Mouse (Mus musculus): ENCODE measurements around the gene Mrvi1.

Mrvi1 gene

DNA sequence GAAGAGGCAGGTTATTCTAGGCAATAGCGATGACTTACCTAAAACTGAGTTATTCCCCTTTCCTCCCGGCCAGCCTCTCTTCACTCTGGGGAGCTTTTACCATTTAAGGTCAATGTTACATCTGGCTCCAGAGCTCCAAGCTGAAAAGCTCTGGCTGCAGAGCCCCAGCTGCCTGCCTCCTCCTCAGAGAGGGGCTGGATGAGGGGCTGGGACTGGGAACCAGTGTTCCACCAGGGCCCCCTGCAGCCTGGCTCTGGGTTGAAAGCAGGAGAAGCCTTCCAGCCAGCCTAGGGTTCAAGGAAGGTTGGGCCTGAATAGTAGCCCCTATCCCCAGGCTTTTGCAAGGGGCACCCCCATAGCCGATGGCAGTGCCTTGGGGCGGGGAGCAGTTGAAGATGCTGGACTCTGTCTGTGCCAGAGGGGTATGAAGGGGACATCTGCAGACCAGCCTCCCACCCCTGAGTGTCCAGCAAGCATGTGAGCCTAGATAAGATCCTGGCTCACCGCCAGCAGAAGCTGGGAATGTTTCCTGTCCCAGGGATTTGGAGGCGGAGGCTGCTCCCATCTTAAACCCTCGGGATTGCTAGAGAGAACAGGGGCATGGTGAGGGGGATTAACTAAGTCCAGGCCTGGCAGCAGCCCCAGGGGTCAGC is at the start of gene Mrvi1:
Gene Mrvi1 (minus strand): TSS at position 409 of the 653 bp plus-strand sequence.
- DNase-seq = no peak

DNA sequence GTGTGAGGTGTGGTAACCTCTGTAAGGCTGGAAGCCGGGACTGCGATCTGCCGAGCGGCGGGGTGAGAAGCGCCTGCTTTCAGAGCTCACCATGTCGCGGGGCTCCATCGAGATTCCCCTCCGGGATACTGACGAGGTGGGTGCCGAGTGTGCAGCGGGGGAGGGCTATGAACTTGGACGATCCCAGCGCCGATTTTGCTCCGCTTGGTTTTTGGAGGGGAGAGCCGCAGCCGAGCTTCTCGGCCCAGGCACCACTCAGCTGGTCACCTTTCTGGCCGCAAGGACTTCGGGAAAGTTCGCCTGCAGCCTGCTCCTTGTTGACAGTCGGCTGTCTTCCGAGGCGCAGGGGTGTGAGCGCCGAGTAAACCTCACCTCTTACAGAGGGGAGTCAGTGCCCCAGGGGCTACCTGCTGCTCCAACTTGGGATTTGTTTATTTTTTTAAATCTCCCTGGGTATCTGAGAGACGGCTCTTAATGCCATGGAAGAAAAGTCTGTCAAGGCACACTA is 46.8 kb upstream of the Mrvi1 start:
- DNase-seq = no peak

- DNase-seq = peak; percentile 87 to 95
Measured at GRCm38 (mm10) chr7:111028281-111029045, 46.2 kb upstream of the Mrvi1 start, which contains the start of gene Ctr9. TSS of gene Ctr9 (plus strand) at chr7:111028951.

DNA sequence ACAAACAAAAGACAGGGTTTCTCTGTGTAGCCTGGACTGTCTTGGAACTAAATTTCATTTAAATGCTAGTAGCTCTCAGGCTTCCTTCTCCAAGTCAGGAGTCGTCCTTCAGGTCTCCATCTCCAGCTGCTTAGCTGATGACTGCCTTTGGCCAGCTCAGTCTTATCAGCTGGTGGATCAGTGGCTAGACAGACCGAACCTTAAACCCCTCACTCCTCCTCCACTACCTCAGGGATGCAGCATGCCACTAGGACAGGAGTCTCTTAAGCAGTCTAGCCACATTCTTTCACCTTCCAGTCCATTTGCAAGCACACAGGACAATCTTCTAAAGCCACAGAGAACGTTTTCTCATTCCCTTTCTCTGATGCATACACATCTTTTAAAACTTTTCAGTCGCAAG is 42.7 kb upstream of the Mrvi1 start:
- no peak for DNase-seq

- no peak for DNase-seq
Measured at GRCm38 (mm10) chr7:111024068-111024594, 41.9 kb upstream of the Mrvi1 start.

- no peak for DNase-seq
Measured at GRCm38 (mm10) chr7:111020814-111021213, 38.6 kb upstream of the Mrvi1 start.

GRCm38 (mm10) chr7:111016921-111017320 is 34.7 kb upstream of the Mrvi1 start:
- DNase-seq = no peak

- DNase-seq = no peak
Measured at GRCm38 (mm10) chr7:111015731-111016130, 33.5 kb upstream of the Mrvi1 start.

DNA sequence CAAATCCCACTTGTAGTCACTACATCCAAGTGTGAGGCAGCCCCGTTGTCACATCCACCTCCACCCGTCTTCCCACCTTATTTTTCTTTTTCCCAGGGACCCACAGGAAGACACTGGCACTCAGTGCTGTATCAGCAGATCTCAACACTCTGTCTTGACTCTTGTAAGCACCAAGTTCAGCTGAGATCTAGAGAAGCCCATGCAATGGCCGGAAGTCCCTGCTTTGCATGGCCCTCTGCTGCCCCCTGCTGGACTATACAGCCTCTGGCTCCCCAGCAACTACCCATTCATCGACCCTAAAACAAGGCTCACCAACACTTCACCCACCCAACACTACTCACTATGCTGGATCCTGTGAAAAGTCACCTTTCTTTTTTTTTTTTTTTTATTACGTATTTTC is 32.6 kb upstream of the Mrvi1 start:
- peak; percentile 75 to 86 for DNase-seq

DNA sequence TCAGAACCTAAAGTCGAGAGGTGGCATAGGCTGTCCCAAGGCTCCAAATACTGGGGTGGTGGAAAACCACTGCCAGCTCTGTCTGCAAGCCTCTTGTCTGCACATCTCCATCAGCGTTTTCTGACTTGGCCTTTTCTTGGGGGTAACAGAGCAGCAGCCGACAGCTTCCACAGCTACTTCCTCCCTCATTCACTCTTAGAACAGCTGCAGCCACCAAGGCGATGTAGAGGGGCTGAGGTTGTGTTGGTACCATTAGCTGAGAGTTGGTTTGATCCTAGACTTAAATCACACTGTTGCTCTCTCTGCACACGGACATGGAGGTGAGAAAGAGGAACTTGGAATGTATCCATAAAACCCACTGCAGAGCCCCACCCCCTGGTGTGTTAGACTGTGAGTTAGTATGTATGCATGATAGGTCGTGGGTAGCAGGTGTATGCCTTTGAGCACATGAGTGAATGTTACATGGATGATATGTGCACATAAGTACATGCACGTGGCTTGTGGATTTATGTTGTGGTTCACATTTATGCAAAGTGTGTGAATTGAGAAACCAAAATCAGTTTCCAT is 31.9 kb upstream of the Mrvi1 start:
- no peak for DNase-seq

DNA sequence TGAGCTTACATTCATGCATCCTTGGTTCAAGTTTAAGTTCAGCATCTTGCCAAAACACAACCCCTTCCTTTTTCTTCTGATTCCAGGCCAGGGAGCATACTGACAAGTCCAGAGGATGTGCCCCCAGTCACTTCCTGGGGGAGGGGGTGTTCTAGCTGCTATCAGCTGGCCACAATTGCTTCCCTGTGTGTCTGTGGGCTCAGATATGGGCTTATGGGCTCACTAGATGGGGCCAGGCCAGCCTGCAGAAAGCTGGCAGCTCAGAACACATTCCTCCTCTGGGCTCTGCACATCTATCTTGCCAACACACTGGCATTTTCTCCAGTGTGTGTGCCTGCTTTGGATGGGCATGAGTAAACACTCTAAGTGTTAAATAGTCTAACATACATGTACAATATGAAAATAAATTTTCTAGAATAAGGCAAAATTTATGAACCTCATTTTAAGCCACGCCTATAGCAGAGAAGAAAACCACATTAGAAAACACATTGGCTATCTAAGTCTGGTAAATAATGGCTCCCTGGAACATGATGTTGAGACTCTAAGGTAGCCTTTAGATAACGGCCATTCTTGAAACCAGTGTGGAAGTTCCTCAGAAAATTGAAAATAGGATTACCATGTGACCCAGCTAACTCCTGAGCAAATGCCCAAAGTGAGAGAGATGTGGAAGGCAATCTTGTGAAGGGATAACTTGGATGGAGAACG is 22.0 kb upstream of the Mrvi1 start:
- DNase-seq = no peak

DNA sequence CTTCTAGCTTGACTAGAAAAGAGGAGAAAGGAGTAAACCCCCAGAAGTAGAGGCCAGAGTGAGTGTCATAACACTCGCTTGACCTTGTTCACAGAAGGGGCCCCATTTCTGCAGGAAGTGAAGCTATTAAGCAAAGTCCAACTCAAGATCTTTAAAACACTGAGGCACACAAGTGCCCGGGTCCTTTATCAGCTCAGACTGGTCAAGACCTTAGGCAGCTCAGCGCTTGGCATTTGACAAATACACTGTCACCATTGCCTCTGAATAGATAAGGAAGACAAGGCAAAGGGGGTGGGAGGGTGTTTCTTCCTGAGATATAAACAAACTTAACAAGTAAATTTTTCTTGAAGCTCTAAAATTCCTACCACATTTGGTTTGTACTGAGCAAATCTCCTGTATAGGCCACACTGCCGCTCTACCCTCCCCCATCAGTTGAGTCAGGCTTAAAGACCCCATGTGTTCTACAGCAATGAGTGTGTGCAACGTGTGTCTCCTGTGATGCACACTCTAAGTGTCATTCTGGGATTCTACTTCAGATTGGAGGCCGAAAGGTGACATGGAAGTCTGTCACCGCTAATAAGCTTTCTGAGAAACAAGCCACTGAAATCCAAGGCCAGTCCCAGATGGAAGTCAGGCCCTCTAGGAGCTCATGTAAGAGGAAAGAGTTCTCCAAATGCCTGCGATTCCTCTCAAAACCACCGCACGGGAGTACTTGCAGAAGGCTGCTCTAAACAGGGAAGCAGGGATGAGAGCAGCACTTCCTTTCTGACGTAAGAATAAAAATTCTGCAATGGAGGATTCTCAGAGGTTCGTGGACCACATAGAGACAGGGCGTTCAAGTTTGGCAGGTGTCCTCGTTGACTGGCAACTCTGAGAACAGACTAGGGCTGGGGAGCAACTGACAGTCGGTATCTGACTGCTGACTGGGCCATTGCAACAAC is 16.9 kb upstream of the Mrvi1 start:
- DNase-seq = no peak

DNA sequence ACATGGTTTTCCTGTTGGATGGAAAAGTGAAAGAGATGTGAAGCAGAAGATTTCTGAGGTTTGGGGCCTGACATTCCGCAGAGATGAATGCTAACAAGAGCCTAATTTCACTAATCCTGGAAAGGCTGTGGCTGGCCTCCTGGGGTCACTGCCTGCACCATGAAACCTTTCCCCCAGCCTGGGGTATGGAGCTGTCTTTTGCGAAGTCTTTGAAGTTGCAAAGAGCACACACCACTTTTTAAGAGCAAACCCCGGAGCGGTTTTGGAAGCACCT is 8.9 kb upstream of the Mrvi1 start:
- DNase-seq = no peak

DNA sequence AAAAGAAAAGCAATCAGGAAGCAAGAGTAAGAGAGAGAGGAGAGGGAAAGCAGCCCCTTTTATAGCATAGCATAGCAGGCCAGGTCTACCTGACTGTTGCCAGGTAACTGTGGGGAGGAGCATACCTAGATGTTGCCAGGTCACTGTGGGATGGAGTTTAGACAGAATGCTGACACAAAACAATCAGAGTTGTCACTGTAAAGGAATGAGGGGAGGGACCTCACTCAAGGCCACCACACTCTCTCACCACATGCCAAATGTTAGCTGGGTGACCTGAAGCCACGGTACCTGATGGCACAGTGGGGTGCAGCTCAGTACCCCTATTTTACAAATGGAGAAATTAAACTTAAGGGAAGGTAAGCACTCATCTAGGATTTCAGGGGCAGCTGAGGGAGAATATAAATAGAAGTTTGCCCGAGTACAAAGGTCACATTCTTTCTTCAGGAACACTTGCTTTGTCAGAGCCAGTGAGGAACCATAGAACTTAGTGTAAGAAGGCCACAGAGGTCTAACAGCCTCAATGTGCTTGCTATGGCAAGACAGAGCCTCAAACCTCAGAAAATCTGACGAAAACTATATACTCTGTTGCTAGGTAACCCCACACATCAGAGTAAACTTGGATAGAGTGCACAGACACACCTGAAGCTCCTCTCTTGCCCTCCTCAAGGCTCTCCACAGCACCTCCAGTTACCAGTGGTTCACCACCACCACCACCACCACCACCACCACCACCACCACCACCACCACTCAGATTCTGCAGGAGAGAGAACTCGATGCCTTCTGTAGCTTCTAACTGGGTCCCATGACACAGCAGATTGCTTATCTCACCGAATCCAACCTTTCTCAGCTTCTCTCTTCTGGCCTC is 8.3 kb upstream of the Mrvi1 start:
- DNase-seq = no peak

DNA sequence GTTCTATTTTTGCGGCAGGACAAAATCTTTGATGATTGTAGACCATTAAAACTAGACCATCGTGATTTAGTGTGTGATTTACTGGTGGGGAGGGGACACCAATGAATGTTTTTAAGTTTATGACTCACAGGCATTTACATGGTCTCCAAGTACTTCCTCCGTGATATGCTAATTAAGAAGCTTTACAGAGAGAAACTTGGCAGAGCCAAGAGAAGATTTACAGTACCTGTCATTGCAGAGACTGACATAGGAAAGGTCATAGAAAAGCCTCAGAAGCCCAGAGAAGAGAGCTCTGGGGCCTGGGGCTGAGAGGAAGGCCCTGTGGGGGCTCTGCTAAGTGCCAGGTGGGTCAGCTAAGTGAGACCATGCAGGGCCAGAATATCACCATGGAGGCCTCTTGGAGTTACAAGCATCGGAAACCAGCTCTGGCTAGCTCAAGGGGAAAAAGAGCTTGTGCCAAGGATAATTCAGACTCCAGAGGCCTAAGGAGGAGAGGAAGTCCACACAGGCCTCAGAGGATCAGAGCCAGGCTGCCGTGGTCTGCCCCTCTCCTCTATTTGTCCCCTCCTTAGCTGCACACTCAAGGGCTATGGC is 7.1 kb upstream of the Mrvi1 start:
- DNase-seq = no peak

- no peak for DNase-seq
Measured at GRCm38 (mm10) chr7:110988081-110988480, 5.8 kb upstream of the Mrvi1 start.

GRCm38 (mm10) chr7:110985581-110986265 is 3.5 kb upstream of the Mrvi1 start:
- no peak for DNase-seq

DNA sequence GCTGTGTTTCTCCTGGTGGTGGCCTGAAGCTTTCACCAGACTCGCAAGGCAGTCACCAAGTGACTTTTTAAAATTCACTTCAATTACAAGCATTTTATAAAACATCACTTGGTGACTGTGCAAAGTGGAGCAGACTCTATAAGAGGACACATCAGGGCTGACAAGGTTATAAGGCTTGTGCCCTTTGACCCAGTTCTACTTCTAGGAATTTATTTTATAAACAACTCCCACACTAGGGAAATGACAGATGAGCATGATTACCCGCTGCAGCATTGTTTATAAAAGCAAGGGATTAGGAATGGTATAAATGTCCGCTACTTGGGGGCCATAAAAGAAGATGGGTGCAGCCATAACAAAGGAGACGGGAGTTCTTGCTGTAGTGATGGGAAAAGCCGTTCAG is 1.4 kb upstream of the Mrvi1 start:
- DNase-seq = no peak

DNA sequence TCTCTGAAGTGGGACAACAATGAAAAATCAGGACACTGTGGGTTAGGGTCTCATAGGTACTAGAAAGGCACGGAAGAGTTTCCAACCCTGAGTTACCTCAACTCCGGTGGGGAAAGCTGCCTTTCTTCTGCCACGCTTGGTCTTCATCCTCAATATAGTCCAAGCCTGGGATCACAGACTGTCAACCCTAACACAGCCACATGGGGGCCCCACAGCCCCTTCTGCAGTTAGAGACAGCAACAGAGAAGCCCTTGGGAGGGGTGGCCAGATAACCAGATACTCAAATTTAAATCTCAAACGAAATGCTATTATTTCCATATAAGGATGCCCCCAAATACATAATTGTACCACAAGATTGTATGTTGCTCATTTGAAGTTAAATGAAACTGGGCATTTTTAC is 503 bp upstream of the Mrvi1 start:
- DNase-seq = peak in 1 of 2 experiments; percentile 54

DNA sequence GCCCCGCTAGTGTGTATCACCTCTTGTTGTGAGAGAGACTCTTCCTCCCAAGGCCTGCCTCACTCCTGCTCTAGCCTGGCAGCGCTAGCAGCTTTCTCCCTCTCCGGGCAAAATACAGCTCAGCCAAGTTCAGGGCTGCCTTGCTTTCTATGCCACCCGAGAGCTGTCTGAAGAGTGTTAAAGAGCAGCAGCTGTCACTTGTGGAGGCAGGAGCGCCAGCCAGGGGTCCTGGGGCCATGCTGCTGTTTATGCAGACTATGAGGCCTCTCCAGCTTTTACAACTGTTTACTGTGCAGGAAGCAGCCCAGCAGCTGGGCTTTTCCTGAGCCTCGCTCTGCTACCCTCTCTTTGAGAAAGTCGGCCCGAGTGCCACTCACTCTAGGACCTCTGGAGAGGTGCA is 1.2 kb downstream of the Mrvi1 start:
- no peak for DNase-seq

Measured in spleen, adult 18-20 months (tissue).